Mouse (Mus musculus) heart, postnatal 14 days (tissue): ENCODE measurements around the gene Ralb. TPM values are rescaled to one million over a fixed set of nuclear protein-coding genes. Genes with fewer than 3 reads are reported as not detected.

Experiments used
- DNase-seq, 2 experiments: peaks; one replicate each; pipeline ENCODE4 v3.0.0; 2021 to 2022
- intact Hi-C: fragments of 180-260 bp; cut with DNase I; formaldehyde crosslinking; loops from one replicate; pipeline ENCODE4 v1.15.1; 2025
- total RNA-seq, 2 experiments: library from RNA; stranded (reverse); gene quantifications; 2 replicates each; pipeline ENCODE4 v1.2.3; 2021

Ralb gene
- total RNA-seq, 2 experiments from 2014 or later = 36.7 to 39.6 TPM

GRCm38 (mm10) chr1:119498536-119499231 is 5.9 kb downstream of the Ralb start:
- intact Hi-C loops = no loop called here
- no peak for DNase-seq

GRCm38 (mm10) chr1:119497346-119498004 is 7.1 kb downstream of the Ralb start:
- DNase-seq = no peak
- intact Hi-C loops = no loop called here

- intact Hi-C loops = no loop called here
- no peak for DNase-seq
These were observed 9.2 kb downstream of the Ralb start for GRCm38 (mm10) chr1:119495396-119495775.

GRCm38 (mm10) chr1:119494712-119495395 is 9.7 kb downstream of the Ralb start:
- intact Hi-C loops = no loop called here
- DNase-seq = no peak

GRCm38 (mm10) chr1:119494024-119494711 is 10.4 kb downstream of the Ralb start:
- intact Hi-C loops = no loop called here
- peak; percentile 66 to 72 for DNase-seq

GRCm38 (mm10) chr1:119492505-119492904 is 12.1 kb downstream of the Ralb start:
- intact Hi-C loops = no loop called here
- DNase-seq = no peak

GRCm38 (mm10) chr1:119492097-119492496 is 12.5 kb downstream of the Ralb start:
- intact Hi-C loops = no loop called here
- peak; percentile 83 to 85 for DNase-seq

GRCm38 (mm10) chr1:119490765-119491164 is 13.8 kb downstream of the Ralb start:
- no peak for DNase-seq
- intact Hi-C loops = no loop called here

GRCm38 (mm10) chr1:119487917-119488590 is 16.5 kb downstream of the Ralb start:
- DNase-seq = no peak
- intact Hi-C loops = loop anchor here (2.0 kb wide), 1 partner anchor 39 kb away; the partner anchor contains the start of gene Tmem185b

GRCm38 (mm10) chr1:119485825-119486224 is 18.8 kb downstream of the Ralb start:
- intact Hi-C loops = loop anchor here (2.0 kb wide), 1 partner anchor 41 kb away; the partner anchor contains the start of gene Tmem185b
- DNase-seq = no peak

- DNase-seq = no peak
These were observed 20.1 kb downstream of the Ralb start for GRCm38 (mm10) chr1:119484457-119484856.

GRCm38 (mm10) chr1:119482891-119483290 is 21.7 kb downstream of the Ralb start:
- intact Hi-C loops = no loop called here
- no peak for DNase-seq

More at GRCm38 (mm10) chr1:119484457-119484856, 20.1 kb downstream of the Ralb start:
- intact Hi-C loops = no loop called here

- intact Hi-C loops = no loop called here
- DNase-seq = no peak
These were observed 23.2 kb downstream of the Ralb start for GRCm38 (mm10) chr1:119481205-119481932.

- no peak for DNase-seq
- intact Hi-C loops = no loop called here
These were observed 23.9 kb downstream of the Ralb start for GRCm38 (mm10) chr1:119480678-119481077.

- no peak for DNase-seq
- intact Hi-C loops = no loop called here
These were observed 25.0 kb downstream of the Ralb start for GRCm38 (mm10) chr1:119479641-119480040.

- DNase-seq = no peak
- intact Hi-C loops = no loop called here
These were observed 27.7 kb downstream of the Ralb start for GRCm38 (mm10) chr1:119476905-119477353.

- intact Hi-C loops = no loop called here
- no peak for DNase-seq
These were observed 29.9 kb downstream of the Ralb start for GRCm38 (mm10) chr1:119474671-119475070.

- intact Hi-C loops = no loop called here
- DNase-seq = no peak
These were observed 31.9 kb downstream of the Ralb start for GRCm38 (mm10) chr1:119472648-119473047.

GRCm38 (mm10) chr1:119471793-119472396 is 32.7 kb downstream of the Ralb start:
- intact Hi-C loops = no loop called here
- DNase-seq = no peak
